Mouse (Mus musculus) left cerebral cortex, postnatal 10 days (tissue): ENCODE measurements at regions not wholly inside any gene's neighbourhood (a gene's known extent, or its start where the extent isn't known, plus 50 kb on each side); places are given as distances from the start of the nearest gene placed in this dataset.
"Not testable (repeated sequence)": the region's sequence is repeated elsewhere in the genome, so short reads cannot be mapped to it uniquely, and the experiment has no call there.

Source experiments
- DNase-seq, 2 experiments: peaks; one replicate each; pipeline ENCODE4 v3.0.0; 2021 to 2022; ENCODE audit warnings: low spot score in 2 of 2, mixed read lengths in 1 of 2; ENCODE audit errors: extremely low spot score in 1 of 2
- intact Hi-C: fragments of 180-260 bp; cut with DNase I; formaldehyde crosslinking; loops from one replicate; pipeline ENCODE4 v1.15.1; 2025

DNA sequence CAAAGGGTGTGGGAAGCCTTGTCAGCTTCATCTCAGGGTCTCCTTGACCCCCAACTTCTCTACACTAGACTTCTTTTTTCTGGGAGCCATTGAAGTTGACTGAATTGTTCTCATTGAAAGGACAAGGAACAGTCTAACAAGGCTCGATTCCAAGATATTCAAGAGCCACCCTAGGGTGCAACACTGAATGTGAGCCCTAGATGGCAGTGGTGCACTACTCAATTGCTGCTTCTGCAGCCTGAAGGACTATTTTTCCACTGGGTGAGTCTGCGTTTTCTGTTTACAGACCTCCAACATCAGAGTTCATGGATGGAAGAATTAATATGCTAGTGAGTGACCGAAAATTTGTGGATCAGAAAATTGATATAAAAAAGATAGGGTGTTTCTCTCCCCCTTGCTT, 161.5 kb downstream of the Hpcal1 start:
- DNase-seq = peak; percentile 50 to 69
- intact Hi-C loops = not testable (repeated sequence)

DNA sequence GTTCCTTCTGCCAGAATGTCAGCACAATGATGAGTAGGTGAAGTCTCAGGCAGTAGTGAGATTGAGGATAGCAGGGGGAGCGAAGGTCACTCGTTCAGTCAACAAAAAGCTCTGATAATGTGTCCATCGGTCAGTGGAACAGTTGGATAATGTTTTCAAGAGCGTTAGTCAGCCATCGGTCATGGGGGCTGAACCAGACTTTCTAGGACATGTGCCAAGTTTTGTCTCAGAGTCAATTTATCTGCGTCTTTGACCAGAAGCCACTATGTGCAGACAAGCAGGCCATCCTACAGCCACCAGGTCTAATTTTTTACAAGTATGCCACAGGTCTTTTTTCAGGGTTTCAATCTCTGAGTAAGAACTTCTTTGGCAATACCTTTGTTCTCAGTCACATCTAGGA, 181.8 kb downstream of the Hpcal1 start:
- DNase-seq, intact Hi-C loops: not testable (repeated sequence)

DNA sequence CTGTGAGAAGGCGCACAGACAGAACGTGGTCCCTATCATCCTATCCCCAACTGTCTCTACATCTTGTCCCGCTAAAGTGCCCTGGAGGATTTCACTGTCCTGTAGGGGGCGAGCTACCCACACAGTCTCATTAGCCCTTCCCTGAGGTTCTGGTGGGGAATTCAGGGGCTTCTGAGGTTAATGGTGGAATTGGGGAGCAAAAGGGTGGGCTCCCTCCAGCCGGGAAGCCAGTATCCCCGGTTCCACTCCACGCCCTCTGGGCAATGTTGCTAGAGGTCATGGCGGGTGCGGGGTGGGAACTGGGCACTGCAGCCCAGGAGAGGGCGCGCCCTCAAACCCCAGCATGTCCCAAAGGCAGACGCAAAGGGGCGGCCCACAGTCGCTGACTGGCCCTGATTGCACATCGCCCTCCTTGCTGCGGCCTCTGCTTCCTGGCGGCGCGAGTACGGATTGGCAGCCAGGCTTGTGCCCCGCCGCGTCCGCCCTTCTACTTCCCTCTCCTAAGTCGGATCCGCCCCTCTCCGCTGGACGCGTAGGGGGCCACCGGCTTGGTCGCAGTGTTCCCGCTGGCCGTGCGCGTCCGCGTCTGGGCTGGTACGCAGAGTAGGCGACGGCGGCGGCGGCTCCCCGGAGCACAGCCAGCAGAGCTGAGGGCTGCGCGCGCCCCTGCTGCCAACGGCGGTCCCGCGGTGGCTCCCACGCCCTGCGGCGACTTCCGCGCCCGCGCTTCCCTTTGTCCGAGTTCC, 190.9 kb downstream of the Hpcal1 start:
- DNase-seq = peak; percentile 86 to 96
- intact Hi-C loops = no loop called here

DNA sequence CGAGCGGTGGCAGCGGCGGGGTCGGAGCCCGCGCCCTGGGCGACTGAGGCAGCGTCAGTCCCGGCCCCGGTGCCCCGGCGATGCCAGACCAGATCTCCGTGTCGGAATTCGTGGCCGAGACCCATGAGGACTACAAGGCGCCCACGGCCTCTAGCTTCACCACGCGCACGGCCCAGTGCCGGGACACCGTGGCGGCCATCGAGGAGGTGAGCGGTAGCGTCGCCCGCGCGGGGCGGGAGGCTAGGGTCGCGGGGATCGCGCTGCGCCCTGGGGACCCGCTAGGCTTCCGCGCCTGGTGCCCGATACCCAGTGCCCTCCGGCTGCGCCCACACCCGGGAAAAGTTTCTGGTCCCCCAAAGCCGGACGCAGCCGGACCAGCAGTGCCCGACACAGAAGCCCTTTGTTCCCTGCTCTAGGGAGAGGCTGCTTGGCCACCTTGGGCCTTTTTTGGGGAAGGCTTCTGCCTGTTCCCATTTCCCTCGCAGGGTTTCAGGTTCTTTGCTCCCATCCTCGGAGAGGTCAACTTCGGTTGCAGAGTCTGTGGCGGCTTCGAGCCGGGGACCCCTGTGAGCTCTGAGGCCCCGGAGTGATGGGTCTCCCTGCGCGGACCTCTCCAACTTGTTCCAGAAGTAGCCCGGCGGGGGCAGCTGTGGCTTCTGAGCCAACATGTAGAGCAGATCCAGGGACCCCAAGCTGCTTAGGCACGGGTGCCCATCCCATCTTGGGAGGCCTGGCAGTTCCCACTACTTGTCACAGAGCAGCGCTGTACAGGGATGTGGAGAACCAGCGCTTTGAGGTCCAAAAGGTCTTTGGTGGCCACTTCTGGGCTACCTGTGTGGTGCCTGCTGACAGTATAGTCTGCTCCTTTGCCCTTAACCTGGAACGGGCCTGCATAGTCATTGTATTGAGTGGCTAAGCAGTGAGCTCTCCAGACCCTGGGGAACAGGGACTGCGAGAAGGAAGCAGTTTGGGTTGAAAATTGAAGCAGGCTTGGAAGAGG, 191.8 kb downstream of the Hpcal1 start:
- DNase-seq = peak in 1 of 2 experiments; percentile 26
- intact Hi-C loops = not testable (repeated sequence)

DNA sequence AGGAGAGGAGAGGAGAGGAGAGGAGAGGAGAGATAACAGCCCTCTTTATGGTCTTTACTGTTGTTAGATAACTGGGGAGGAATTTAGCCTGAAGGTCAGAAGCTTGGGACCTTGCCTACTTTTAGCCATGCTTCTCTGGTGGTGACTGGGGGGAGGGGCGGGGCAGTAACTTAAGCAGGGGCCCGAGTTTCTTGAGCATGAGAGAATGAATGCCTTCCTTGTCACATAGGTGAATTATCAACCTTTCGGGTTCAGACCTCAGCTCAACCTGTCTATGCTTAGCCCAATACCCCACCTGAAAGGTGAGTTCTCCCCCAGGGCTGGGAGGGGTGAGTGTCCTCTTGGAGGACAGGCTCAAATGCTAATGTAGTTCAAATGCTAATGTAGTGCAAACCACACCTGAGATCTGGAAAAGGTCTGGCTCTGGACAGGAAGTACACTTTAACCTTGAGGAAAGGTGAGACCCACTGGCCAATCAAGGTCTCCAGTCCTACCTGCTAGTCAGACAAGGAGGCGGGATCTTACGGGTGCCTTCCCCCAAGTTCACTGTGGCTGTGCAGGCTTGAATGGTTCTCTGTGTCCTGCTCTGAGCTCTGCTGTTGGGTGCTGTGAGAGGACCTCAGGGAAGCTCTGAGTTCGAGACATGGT, 201.1 kb downstream of the Hpcal1 start:
- DNase-seq, intact Hi-C loops: not testable (repeated sequence)

DNA sequence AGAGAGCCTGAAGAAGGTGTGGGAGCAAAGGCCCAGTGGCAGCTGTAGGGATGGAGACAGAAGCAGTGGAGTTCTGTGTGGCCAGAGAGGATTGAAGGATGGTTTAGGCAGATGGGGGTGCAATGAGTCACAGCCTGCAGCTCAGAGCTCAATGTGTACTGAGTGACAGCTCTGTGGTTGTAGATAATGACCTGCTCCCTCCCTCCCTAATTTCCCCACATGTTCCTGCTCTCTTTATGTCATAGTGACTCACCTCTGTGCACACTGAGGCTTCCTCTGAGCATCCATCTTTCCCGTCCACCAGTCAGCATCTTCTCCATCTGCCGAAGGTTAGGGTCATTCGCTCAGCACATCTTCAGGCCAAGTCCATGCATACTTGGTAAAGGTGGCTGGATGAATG, 222.4 kb downstream of the Hpcal1 start:
- DNase-seq, intact Hi-C loops: not testable (repeated sequence)
